Mouse (Mus musculus) forebrain, embryonic 16.5 days (tissue): ENCODE results near the gene Rab5c. TPM values are rescaled to one million over a fixed set of nuclear protein-coding genes. Genes with fewer than 3 reads are reported as not detected.

ENCODE experiments used
- ATAC-seq: fragments of 200-750 bp; cut with Nextera tagmentation; 2 replicates; pipeline ENCODE4 v1.8.0; 2017; ENCODE audit warnings: mild to moderate bottlenecking, moderate library complexity
- H3K27ac ChIP-seq: fragments of 300-500 bp; sonication (generic); 2 replicates; pipeline ENCODE4 v1.5.1; 2014; ENCODE audit warnings: low read length, control low read depth
- H3K27me3 ChIP-seq: fragments of 300-500 bp; sonication (generic); replicated peaks from 2 replicates; pipeline ENCODE4 v1.6.1; 2014; ENCODE audit warnings: low read length; ENCODE audit not compliant: control insufficient read depth, insufficient read depth
- H3K36me3 ChIP-seq: fragments of 300-500 bp; sonication (generic); 2 replicates; pipeline ENCODE4 v1.6.1; 2014; ENCODE audit not compliant: control insufficient read depth, insufficient read depth
- H3K4me1 ChIP-seq: fragments of 300-500 bp; sonication (generic); replicated peaks from 2 replicates; pipeline ENCODE4 v1.6.1; 2014; ENCODE audit warnings: low read length; ENCODE audit not compliant: control insufficient read depth, insufficient read depth
- H3K4me2 ChIP-seq: fragments of 300-500 bp; sonication (generic); 2 replicates; pipeline ENCODE4 v1.6.1; 2014; ENCODE audit warnings: mild to moderate bottlenecking, low read length, control low read depth
- H3K4me3 ChIP-seq: fragments of 300-500 bp; sonication (generic); replicated peaks from 2 replicates; pipeline ENCODE4 v1.5.1; 2014; ENCODE audit warnings: mild to moderate bottlenecking, low read length, control low read depth
- H3K9ac ChIP-seq: fragments of 300-500 bp; sonication (generic); replicated peaks from 2 replicates; pipeline ENCODE4 v1.6.1; 2014; ENCODE audit warnings: low read depth, low read length, control low read depth
- H3K9me3 ChIP-seq: fragments of 300-500 bp; sonication (generic); 2 replicates; pipeline ENCODE4 v1.6.1; 2016; ENCODE audit warnings: low read length; ENCODE audit not compliant: control insufficient read depth
- WGBS: fragments of 180-500 bp; shearing (Covaris S2); extraction: QIAGEN DNeasy Blood & Tissue Kit; methylation state at CpG from one replicate; pipeline ENCODE4 v1.1.7; 2014; 5-methylcytosine and 5-hydroxymethylcytosine counted together
- polyA plus RNA-seq: library from polyadenylated mRNA; unstranded; fragments of >200 nt; fragmentation: Nextera tagmentation; extraction: Ambion mirVana; gene quantifications from 2 replicates; pipeline ENCODE4 v1.2.1, GENCODE M21; 2015

Gene Rab5c
- polyA plus RNA-seq, 1 experiment from 2014 or later, result 38.9 TPM

DNA sequence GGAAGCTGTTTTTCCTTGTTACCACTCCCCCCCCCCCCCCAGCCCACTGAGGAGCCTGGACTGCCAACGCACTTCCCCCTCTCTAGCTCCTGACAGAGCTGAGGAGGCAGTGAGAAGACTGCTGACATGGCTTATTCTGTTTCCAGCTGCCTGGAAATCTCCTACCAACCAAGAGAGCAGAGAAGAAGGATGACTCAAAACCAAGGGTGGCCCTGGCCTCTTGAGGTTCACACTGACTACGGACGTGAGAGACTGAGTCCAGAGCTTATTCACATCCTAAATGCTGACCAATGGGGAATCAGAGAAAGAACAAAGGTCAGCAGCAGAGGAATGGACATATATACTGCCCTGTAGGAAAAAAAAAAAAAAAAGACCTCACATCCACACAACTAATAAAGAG lies 18.7 kb downstream of the Rab5c start:
- no peak overlapping the region for H3K27ac ChIP-seq
- ATAC-seq, result no peak
- peaks cover 22% of the 10 kb centered on the region for H3K36me3 ChIP-seq
- H3K4me1 ChIP-seq, result peaks cover 6% of the 10 kb centered on the region; the same call in 1 of the 2 replicates
- no peak overlapping the region for H3K4me2 ChIP-seq
- no peaks in the 10 kb centered on the region for H3K27me3 ChIP-seq
- H3K4me3 ChIP-seq, result no peak overlapping the region
- H3K9ac ChIP-seq, result no peak overlapping the region
- no peaks in the 10 kb centered on the region for H3K9me3 ChIP-seq
- 82% methylated on average over 3 of the region's 3 CpGs for WGBS

DNA sequence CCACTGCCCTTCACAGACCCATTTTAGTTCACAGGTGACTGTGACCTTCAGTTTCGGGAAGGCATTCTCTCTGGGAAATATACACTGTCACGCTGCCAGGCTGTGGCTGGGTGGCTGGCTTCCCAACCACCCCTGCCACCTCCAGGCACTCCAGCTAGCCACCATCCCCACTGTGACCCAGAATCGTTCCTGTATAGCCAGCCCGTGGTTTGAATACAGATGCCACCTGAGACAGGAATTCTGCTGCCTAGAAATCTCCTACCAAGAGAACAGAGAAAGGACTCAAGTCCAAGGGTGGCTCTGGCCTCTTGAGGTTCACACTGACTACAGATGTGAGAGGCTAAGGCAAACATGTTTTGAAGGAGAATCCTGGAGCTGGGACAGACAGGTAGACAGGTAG lies 19.1 kb downstream of the Rab5c start:
- 94% methylated on average over 4 of the region's 4 CpGs for WGBS
- Histone ChIP-seq H3K4me3 (no peak overlapping the region), H3K4me1 (peaks cover 7% of the 10 kb centered on the region; the same call in 1 of the 2 replicates), H3K36me3 (peaks cover 22% of the 10 kb centered on the region), H3K4me2 (no peak overlapping the region), H3K27me3 (no peaks in the 10 kb centered on the region), H3K9me3 (no peaks in the 10 kb centered on the region), H3K9ac (no peak overlapping the region), H3K27ac (no peak overlapping the region)
- ATAC-seq, result no peak

DNA sequence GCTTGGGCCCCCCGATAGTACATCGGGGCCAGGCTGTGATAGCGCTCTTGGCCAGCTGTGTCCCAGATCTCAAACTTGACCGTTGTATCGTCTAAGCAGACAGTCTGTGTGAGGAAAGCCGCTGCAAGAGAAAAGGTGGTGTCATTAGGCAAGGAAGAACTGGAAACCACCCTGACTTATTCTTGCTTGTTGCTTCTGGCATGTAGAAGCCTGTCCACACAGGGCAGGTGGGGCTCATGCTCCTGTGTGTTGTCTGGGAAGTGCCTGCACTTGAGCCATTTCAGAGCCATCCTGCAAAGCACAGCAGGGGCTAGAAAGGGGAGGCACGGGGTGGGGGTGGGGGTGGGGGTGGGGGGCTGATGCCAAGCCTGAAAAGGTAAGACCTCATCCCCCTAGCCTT lies 19.6 kb downstream of the Rab5c start:
- no peak overlapping the region for H3K9ac ChIP-seq
- H3K27ac ChIP-seq, result no peak overlapping the region
- H3K27me3 ChIP-seq, result no peaks in the 10 kb centered on the region
- H3K4me3 ChIP-seq, result no peak overlapping the region
- H3K4me1 ChIP-seq, result peaks cover 11% of the 10 kb centered on the region; the same call in 1 of the 2 replicates
- H3K36me3 ChIP-seq, result peaks cover 22% of the 10 kb centered on the region
- H3K4me2 ChIP-seq, result no peak overlapping the region
- no peak for ATAC-seq
- 94% methylated on average over 7 of the region's 7 CpGs for WGBS
- no peaks in the 10 kb centered on the region for H3K9me3 ChIP-seq

DNA sequence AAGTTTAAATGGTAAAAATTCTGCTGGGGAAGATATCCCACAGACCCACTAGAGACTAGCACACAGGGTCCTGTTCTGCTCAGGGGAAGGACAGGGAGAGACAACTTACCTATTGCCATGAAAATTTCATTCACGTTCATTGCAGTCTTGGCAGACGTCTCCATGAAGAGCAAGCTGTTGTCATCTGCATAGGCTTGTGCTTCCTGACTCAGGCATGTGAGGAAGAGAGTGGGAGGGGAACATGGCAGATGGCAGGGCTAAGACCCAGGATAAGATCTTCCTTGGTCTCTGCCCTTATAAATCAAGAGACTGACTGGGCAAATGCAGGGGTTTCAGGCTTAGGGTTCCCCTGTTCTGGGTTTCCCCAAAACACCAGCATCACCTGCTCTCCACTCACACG lies 21.4 kb downstream of the Rab5c start:
- Histone ChIP-seq H3K27me3 (no peaks in the 10 kb centered on the region), H3K4me1 (peaks cover 11% of the 10 kb centered on the region), H3K27ac (no peak overlapping the region), H3K4me3 (no peak overlapping the region), H3K9me3 (no peaks in the 10 kb centered on the region), H3K9ac (no peak overlapping the region), H3K36me3 (peaks cover 22% of the 10 kb centered on the region), H3K4me2 (no peak overlapping the region)
- 83% methylated on average over 3 of the region's 3 CpGs for WGBS
- ATAC-seq, result no peak

DNA sequence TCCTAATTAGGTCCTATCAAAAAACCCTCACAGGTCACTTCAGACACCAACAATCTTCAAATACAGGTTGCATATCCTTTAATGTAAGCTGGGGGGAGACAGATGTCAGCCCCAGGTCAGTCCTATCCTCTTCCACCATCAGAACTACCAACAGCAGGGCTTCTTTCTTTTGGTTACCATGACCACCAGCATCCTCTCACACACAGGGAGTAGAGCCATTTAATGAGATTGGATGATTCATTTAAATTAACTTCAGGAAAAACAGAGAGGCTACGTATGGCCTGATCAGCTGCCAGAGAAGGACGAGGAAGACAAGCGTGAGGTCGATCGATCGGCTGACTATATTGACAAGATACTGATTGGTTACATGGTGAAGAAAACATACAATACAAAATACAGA lies 23.1 kb downstream of the Rab5c start:
- Histone ChIP-seq H3K4me3 (no peak overlapping the region), H3K4me1 (peaks cover 19% of the 10 kb centered on the region), H3K9ac (no peak overlapping the region), H3K27me3 (no peaks in the 10 kb centered on the region), H3K27ac (no peak overlapping the region), H3K36me3 (peaks cover 22% of the 10 kb centered on the region), H3K9me3 (no peaks in the 10 kb centered on the region), H3K4me2 (no peak overlapping the region)
- ATAC-seq, result no peak
- 71% methylated on average over 6 of the region's 6 CpGs for WGBS

DNA sequence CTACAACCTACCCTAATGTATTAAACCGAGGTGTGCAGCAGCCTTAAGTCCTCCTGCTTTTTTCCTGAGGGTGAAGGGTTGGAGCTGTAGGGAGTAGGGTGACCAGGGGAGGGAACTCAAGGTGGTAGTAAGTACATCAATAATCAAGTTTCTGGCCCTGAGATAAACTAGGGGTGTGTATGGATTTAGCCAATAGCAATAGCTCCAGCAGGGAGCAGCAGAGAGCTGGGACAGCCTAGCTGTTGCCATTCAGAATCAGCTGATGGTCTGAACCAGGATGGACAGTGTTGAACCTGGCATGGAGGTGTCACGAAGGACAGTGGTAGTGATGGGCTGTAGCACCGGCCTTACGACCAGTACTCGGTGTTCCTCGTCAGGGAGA lies 23.5 kb downstream of the Rab5c start:
- Histone ChIP-seq H3K36me3 (peaks cover 22% of the 10 kb centered on the region), H3K9me3 (no peaks in the 10 kb centered on the region), H3K27ac (no peak overlapping the region), H3K27me3 (no peaks in the 10 kb centered on the region), H3K4me1 (peaks cover 19% of the 10 kb centered on the region), H3K4me2 (no peak overlapping the region), H3K4me3 (no peak overlapping the region), H3K9ac (no peak overlapping the region)
- no peak for ATAC-seq
- 52% methylated on average over 6 of the region's 6 CpGs for WGBS

DNA sequence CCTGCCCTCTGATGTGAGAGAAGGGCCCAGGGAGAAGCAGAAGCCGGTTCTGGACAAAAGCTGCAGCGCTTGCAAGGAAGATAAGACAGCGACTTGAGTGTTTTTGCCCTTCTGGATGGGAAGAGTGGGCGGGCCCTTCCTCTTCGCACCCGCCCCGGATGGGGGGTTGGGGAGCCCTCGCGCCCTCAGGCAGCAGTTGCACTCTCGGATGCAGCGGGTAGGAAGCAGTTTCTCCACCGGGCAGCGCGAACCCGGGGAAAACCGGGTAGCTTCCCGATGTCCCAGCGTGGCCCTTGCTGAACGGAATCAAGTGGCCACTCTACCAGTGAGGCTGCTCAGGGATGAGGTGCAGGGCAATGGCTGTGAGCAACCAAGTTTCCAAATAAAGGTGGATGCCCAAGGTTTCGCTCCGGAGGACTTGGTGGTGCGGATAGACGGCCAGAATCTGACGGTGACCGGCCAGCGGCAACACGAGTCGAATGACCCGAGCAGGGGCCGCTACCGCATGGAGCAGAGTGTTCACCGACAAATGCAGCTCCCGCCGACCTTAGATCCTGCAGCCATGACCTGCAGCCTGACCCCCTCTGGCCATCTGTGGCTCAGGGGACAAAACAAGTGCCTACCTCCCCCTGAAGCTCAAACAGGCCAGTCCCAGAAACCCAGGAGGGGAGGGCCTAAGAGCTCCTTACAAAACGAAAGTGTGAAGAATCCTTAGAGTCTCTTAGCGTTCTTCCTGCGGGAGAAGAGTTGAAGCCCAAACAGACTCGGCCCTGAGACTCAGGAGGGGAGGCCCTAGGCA lies 24.1 kb downstream of the Rab5c start, which contains the start of gene Hspb9:
TSS of gene Hspb9 (plus strand) at position 116 of the 799 bp plus-strand sequence.
- peaks cover 19% of the 10 kb centered on the region for H3K4me1 ChIP-seq
- ATAC-seq, result no peak
- no peaks in the 10 kb centered on the region for H3K27me3 ChIP-seq
- H3K9ac ChIP-seq, result 0 out of 2 replicates have a peak within 1 kb of the TSS, but pooled peaks have one; percentile 11
- no peak within 1 kb of the TSS for H3K27ac ChIP-seq
- 13% methylated on average over 38 of the region's 38 CpGs for WGBS
- H3K9me3 ChIP-seq, result no peaks in the 10 kb centered on the region
- peaks cover 21% of the 10 kb centered on the region for H3K36me3 ChIP-seq
- no peak within 1 kb of the TSS for H3K4me3 ChIP-seq
- H3K4me2 ChIP-seq, result peak within 1 kb of the TSS; percentile 15

DNA sequence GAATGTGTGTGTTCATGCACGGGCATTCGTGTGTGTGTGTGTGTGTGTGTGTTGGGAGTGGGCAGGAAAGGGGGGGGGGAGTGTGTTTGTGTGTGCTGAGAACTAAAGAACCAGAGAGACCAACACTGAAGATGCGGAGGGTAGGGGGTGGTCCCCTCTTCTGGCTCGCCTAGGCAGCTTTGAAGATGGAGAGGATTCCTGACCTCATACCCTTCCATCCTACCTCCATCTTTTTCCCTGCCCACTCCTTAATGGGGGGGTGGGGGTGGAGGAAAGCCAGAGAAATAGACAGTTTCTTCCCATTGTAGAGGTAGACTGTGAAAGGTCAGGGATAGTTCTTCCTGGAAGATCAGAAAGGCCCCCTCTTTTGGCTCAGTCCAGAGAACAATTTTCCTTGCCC lies 24.8 kb downstream of the Rab5c start:
- Histone ChIP-seq H3K4me3 (no peak overlapping the region), H3K27ac (no peak overlapping the region), H3K4me2 (no peak overlapping the region), H3K27me3 (no peaks in the 10 kb centered on the region), H3K4me1 (peaks cover 19% of the 10 kb centered on the region), H3K9ac (no peak overlapping the region), H3K9me3 (no peaks in the 10 kb centered on the region), H3K36me3 (peaks cover 18% of the 10 kb centered on the region)
- no peak for ATAC-seq
- WGBS, result 55% methylated on average over 4 of the region's 4 CpGs

DNA sequence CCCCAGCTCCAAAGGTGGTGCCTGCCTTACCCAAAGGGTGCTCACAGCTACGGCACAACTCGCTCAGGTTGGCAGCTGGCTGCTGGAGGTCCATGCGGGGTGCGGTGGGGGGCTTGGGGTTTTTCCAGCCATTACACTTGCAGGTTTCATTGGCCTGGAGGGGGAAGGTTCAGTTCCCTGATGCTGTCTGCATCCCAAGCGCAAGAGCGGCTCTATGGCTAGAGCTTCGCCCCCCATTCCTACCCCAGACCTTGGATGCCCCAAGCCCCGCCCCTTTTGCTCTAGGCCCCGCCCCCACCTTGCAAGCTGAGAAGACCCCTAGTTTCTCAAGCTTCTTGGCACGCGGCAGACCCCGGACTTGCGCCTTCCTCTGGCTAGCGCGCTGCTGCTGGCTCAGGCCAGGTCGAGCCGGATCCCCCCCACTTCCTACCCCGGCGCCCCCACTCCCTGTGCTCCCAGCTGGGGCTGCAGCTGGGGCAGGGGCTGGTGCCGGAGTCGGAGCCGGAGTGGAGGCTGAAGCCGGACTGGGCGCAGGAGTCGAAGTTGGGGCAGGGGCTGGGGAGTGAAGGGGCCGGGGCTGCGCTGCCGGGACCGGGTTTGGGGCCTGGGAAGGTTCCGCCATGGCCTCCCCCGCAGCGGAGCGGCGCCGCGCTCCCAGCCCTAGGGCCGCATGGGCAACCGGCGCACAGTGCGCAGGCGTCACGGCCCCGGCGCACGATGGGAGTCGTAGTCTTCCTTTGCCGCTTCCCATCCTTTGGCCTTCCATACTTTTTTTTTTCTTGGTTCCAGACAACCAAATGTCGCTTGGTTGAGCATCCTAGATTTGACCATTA lies 26.0 kb downstream of the Rab5c start, which contains the start of gene Kat2a:
TSS of gene Kat2a (minus strand) at position 683 of the 833 bp plus-strand sequence.
- Histone ChIP-seq H3K27ac (no peak within 1 kb of the TSS), H3K27me3 (no peaks in the 10 kb centered on the region), H3K36me3 (peaks cover 10% of the 10 kb centered on the region; the same call in 1 of the 2 replicates), H3K4me3 (peak within 1 kb of the TSS; percentile 55), H3K9me3 (no peaks in the 10 kb centered on the region), H3K9ac (peak within 1 kb of the TSS; percentile 66), H3K4me2 (peak within 1 kb of the TSS; percentile 65), H3K4me1 (peaks cover 19% of the 10 kb centered on the region)
- 1% methylated on average over 47 of the region's 48 CpGs for WGBS
- ATAC-seq, result peak; percentile 96
